Mouse (Mus musculus): ENCODE results near the gene Oaz1. TPM values are rescaled to one million over a fixed set of nuclear protein-coding genes. Genes with fewer than 3 reads are reported as not detected.

Gene Oaz1
- polyA plus RNA-seq, 1 experiment from 2014 or later: 2,053 TPM

DNA sequence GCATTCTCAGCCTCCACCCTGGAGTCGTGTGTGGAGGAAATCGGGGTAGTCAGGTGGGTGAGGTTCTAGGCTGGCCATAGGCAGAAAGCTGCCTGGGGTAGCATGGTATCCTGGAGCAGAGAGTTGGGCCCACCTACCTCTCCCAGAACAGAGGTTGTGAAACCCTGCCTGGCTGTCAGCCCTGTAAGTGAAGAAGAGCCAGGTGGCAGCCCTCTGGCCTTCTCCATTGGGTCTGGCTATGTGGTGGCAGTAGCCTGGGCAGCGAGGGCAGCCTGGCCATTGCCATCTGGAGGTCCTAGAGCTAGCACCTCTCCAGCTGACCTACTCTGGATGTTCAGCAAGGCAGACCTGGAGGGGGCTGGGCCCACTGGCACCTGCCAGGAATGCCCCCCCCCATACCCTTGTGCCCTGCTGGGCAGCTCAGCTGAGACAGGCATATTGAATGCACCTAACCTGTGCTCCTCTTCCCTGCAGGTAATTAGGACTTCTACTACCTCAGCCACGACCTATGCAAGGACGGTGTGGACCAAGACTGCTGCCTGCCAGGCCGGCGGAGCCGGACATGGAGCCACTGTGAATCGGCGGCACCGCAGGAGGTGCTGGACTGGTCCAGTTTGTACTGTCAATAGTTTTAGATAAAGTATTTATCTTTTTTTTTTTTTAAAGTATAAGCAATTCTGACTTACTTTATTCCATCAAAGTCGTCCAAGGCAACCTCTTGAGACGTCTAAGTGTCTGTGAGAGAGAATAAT lies 33.2 kb upstream of the Oaz1 start:
- ATAC-seq (ENCODE audit: extremely low read depth, insufficient number of reproducible peaks, low FRiP score, low TSS enrichment): no peak
- Histone ChIP-seq H3K27me3 (replicated peaks) (no peaks in the 10 kb centered on the region), H3K4me3 (no peak overlapping the region), H3K4me1 (peaks cover 37% of the 10 kb centered on the region), H3K27ac (replicated peaks) (no peak overlapping the region), H3K36me3 (peaks cover 85% of the 10 kb centered on the region), H3K9ac (0 out of 2 replicates have a peak overlapping the region, but pooled peaks have one; percentile 5), H3K9me3 (no peaks in the 10 kb centered on the region), H3K4me2 (no peak overlapping the region)
- WGBS: 92% methylated on average over 13 of the region's 13 CpGs

DNA sequence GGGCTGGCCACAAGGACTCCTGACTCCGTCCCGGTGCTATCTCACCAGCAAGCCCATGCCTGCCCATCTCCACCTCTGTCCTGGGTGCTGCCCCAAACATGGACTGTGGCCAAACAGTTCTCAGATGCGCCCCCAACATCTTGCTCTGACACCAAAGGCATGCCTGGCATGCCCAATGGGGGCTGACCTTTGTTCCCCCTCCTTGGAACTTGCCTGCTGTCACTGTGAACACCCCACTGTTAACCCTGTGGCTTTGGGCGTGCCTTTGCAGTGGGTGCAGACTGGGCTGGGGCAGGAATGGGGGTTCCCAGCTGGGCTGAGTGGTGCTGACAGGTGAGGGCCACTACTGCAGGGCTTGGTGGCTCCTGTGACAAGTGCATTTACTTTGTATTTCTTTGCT lies 32.7 kb upstream of the Oaz1 start:
- no peaks in the 10 kb centered on the region for H3K9me3 ChIP-seq
- 0 out of 2 replicates have a peak overlapping the region, but pooled peaks have one; percentile 5 for H3K9ac ChIP-seq
- no peak overlapping the region for H3K27ac ChIP-seq (replicated peaks)
- 80% methylated on average over 4 of the region's 4 CpGs for WGBS
- no peak overlapping the region for H3K4me2 ChIP-seq
- no peaks in the 10 kb centered on the region for H3K27me3 ChIP-seq (replicated peaks)
- H3K36me3 ChIP-seq: peaks cover 79% of the 10 kb centered on the region
- H3K4me3 ChIP-seq: no peak overlapping the region
- H3K4me1 ChIP-seq: peaks cover 37% of the 10 kb centered on the region
- no peak for ATAC-seq (ENCODE audit: extremely low read depth, insufficient number of reproducible peaks, low FRiP score, low TSS enrichment)

DNA sequence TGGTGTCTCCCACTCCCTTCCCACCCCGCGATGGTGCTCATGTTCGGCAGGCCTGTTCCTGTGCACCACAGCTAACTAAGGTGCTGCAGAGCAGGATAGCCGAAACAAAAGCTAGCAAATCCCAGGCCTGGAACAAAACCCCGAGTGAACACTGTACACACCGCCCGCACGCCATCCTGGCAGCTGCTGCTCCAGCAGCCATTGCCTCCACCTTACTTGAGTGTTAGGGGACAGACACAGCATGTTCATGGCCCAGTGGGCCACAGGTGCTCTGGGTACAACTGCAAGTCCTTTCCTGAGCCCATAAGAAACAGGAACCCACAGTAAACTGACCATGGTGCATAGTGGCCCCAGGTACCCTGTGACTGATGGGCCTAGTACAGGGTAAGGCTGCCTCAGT lies 31.7 kb upstream of the Oaz1 start:
- Histone ChIP-seq H3K9ac (no peak overlapping the region), H3K4me1 (peaks cover 43% of the 10 kb centered on the region), H3K4me3 (no peak overlapping the region), H3K36me3 (peaks cover 69% of the 10 kb centered on the region), H3K27ac (replicated peaks) (no peak overlapping the region), H3K27me3 (replicated peaks) (no peaks in the 10 kb centered on the region), H3K4me2 (no peak overlapping the region), H3K9me3 (no peaks in the 10 kb centered on the region)
- WGBS: 87% methylated on average over 8 of the region's 8 CpGs
- no peak for ATAC-seq (ENCODE audit: extremely low read depth, insufficient number of reproducible peaks, low FRiP score, low TSS enrichment)

DNA sequence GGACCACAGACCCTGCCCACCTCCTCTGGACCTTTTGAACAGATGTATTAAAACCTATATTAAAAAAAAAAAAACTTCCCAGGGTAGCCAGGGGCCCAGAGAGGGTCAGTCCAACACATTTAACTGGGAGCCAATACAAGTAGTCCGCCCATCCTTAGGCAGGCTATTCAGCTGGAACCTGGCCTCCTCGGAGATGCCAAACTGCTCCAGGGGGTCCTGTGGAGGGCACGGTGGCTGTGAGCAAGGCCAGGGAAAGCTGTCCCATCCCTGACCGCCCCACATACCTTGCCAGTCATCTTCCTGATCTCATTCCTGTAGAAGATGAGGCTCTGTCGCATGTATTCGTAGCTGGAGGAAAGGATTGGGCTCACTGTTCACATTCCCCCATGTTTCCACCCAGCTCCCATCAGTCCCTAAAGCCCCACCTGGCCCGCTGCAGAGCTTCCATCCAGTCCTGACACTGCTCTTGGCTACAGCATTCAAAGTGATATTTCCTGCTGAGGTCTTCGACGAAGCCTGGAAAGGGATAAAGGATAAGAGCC lies 30.1 kb upstream of the Oaz1 start:
- H3K27ac ChIP-seq (replicated peaks): no peak overlapping the region
- H3K9ac ChIP-seq: peak overlapping the region; percentile 99
- 78% methylated on average over 9 of the region's 9 CpGs for WGBS
- H3K9me3 ChIP-seq: no peaks in the 10 kb centered on the region
- no peaks in the 10 kb centered on the region for H3K27me3 ChIP-seq (replicated peaks)
- H3K4me1 ChIP-seq: peaks cover 40% of the 10 kb centered on the region
- H3K4me3 ChIP-seq: peak overlapping the region; percentile 88
- ATAC-seq (ENCODE audit: extremely low read depth, insufficient number of reproducible peaks, low FRiP score, low TSS enrichment): no peak
- H3K36me3 ChIP-seq: peaks cover 64% of the 10 kb centered on the region
- peak overlapping the region; percentile 90 for H3K4me2 ChIP-seq

DNA sequence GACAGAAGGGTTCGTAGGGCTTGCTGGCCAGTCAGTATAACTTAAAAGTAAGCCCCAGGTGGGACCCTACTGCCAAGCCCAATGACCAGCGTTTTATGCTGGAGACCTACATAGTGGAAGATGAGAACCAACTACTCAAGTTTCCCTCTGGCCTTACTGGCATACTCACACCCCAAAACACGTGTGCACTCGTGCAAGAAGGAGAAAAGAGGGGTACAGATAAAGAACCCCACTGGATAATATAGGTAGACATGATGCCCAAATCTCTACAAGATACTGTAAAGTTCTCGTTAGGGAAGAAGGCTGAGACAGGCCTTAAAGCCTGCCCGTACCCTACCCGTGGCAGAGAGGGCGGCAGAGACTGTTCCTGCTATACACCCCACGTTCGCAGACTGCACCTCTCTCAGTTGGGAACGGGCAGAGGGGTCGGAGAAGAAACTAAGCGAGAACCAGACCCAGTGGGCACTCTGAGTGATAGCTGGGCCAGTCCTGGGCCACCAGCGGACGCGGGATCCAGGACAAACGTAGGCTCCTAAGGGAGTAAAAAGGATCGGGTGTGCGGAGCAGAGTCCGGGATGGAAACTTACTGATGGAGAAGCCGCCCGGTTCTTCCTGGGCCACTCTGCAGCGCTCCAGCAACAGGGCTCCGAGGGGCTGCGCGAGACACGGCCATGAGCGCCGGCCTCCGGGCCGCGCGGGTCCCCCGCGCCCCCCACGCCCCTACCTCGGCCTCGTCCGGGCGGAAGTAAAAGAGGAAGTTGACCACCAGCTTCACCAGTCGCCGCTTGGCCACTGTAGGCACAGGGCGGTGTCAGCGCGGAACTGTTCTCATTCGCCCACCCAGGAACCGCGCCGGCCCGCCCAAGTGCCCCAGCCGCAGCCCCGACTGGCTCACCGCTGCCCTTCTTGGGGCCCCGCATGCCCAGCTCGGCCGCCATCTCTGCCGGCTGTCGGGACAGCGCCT lies 29.0 kb upstream of the Oaz1 start:
- Histone ChIP-seq H3K4me1 (peaks cover 29% of the 10 kb centered on the region), H3K4me3 (peak overlapping the region; percentile 88), H3K27ac (replicated peaks) (peak overlapping the region; percentile 98), H3K9ac (peak overlapping the region; percentile 99), H3K4me2 (peak overlapping the region; percentile 90), H3K36me3 (peaks cover 64% of the 10 kb centered on the region), H3K27me3 (replicated peaks) (no peaks in the 10 kb centered on the region), H3K9me3 (no peaks in the 10 kb centered on the region)
- peak; percentile 41; the same call in 1 of the 2 replicates for ATAC-seq (ENCODE audit: extremely low read depth, insufficient number of reproducible peaks, low FRiP score, low TSS enrichment)
- WGBS: 1% methylated on average over 59 of the region's 59 CpGs

DNA sequence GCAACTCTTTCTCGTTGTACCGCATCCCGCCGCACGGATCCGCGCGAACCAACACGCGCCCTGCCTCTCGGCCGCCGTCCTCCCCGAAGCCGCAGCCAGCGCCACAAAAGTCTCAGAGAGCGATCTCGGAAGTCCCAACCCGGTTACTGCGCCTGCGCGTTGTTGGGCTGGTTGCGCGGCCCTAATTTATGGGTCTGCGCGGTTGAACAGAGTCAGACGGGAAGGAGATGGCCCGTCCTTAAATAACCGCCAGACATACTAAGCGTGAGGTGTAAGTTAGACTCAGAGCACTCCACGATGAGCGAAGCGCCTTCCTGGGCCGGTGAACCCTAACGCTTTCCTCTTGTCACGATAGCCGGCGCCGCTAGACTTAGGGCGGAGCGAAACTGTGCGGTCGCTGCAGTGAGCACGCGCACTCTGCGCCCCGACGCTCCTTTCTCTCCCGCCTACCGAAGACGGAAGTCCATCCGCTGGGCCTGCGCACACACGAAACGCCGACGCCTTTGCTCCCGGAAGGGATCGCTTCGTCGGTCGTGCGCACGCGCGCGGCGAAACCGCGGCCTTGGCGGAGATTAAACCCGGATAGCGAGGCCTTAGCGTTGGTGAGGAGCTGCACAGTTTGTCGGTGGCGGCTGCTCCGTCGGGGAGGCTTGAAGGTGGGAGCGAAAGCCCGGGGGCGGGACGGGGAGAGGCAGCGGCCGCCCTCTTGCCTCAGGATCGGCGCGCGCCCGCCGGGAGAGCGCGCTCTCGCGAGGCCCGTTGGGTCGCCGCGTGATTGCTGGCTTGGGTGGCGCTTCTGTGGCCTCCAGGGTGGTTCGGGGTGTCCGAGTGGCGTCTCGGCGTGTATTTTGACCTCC lies 28.1 kb upstream of the Oaz1 start, which contains the start of the genes Sf3a2 and Plekhj1:
Gene Sf3a2 (plus strand): TSS at position 49 of the 857 bp plus-strand sequence.
Gene Plekhj1 (minus strand): TSS at position 477 of the 857 bp plus-strand sequence.
- peak within 1 kb of the TSS; percentile 98 for H3K27ac ChIP-seq (replicated peaks)
- no peaks in the 10 kb centered on the region for H3K9me3 ChIP-seq
- peak within 1 kb of the TSS; percentile 99 for H3K9ac ChIP-seq
- peaks cover 64% of the 10 kb centered on the region for H3K36me3 ChIP-seq
- ATAC-seq (ENCODE audit: extremely low read depth, insufficient number of reproducible peaks, low FRiP score, low TSS enrichment): peak; percentile 81
- peak within 1 kb of the TSS; percentile 88 for H3K4me3 ChIP-seq
- no peaks in the 10 kb centered on the region for H3K27me3 ChIP-seq (replicated peaks)
- peak within 1 kb of the TSS; percentile 90 for H3K4me2 ChIP-seq
- peaks cover 27% of the 10 kb centered on the region for H3K4me1 ChIP-seq
- WGBS: under 1% methylated on average over 104 of the region's 104 CpGs

DNA sequence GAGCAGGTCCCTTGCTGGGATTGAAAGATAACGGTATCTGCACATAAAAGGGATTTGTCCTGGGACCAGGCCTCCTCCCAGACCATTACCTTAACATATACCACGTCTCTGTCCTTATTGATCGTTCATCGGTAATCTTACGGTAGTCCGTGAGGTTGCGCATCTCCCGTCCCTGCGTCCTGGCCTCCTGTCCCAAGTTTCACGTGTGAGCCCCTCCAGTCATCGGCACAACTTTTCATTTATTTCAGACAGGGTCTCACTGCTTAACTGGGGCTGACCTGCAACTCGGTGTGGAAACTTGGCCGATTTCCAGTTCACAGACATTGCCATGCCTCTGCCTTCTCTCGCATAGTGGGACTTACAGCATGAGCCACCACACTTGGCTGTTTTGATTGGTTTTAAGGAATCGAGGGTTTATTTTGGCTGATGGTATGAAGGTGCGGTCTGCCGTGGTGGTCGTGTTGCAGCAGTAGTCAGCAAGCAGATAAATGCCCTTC lies 27.3 kb upstream of the Oaz1 start:
- Histone ChIP-seq H3K4me3 (peak overlapping the region; percentile 88), H3K9me3 (no peaks in the 10 kb centered on the region), H3K4me1 (peaks cover 27% of the 10 kb centered on the region), H3K27me3 (replicated peaks) (no peaks in the 10 kb centered on the region), H3K9ac (peak overlapping the region; percentile 99), H3K4me2 (peak overlapping the region; percentile 90), H3K27ac (replicated peaks) (peak overlapping the region; percentile 98), H3K36me3 (peaks cover 64% of the 10 kb centered on the region)
- under 1% methylated on average over 18 of the region's 18 CpGs for WGBS
- ATAC-seq (ENCODE audit: extremely low read depth, insufficient number of reproducible peaks, low FRiP score, low TSS enrichment): no peak

DNA sequence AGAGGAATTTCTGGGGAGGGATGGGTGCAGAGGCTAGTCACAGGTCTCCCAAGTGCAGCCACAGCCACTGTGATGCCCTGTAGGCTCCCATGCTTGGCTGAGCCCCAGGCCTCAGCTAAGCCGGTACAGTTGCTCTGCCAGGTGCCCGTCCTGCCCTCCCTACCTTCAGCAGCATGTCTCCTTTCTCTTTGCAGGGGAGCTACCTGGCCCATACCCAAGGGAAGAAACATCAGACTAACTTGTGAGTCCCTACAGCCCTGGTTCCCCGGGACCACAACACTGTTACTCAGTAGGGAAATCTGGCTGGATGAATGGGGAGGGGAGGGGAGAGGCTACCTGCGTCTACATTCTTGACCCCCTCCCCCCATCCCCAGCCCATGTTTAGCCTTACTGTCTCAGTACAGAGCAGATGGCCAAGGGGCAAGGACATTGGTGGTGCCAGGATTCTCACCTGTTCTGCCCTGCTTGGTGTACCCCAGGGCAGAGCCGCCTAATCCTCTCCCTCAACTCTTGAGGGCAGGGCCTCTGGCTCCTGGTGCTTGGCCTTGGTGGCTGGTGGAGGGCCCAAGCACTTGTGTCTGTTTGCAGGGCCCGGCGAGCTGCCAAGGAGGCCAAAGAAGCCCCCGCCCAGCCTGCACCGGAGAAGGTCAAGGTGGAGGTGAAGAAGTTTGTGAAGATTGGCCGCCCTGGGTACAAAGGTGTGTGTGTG lies 24.1 kb upstream of the Oaz1 start:
- Histone ChIP-seq H3K36me3 (peaks cover 52% of the 10 kb centered on the region), H3K4me3 (no peak overlapping the region), H3K27me3 (replicated peaks) (peaks cover 10% of the 10 kb centered on the region), H3K4me1 (peaks cover 43% of the 10 kb centered on the region), H3K4me2 (no peak overlapping the region), H3K9ac (0 out of 2 replicates have a peak overlapping the region, but pooled peaks have one; percentile 11), H3K9me3 (no peaks in the 10 kb centered on the region), H3K27ac (replicated peaks) (no peak overlapping the region)
- no peak for ATAC-seq (ENCODE audit: extremely low read depth, insufficient number of reproducible peaks, low FRiP score, low TSS enrichment)
- WGBS: 88% methylated on average over 10 of the region's 10 CpGs

DNA sequence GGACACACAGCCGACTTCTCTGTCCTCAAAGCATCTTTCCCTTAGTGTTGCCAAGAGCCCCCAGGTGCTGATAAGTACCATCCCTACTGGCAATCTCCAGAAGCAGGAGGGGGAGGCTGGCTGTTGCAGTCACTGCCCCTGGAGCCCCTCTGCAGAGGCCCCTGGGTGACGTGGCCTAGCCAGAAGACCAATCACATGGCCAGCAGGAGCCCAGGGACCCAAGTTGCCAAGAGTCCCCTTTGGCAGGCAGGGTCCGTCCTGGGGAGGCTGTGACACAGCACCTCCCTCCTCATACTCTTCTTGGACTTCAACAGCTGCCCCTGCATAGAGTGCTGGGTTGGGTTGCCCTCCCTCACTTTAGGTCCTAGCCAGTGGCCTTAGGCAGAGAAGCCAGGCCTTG lies 23.5 kb upstream of the Oaz1 start:
- Histone ChIP-seq H3K27me3 (replicated peaks) (peaks cover 14% of the 10 kb centered on the region), H3K4me2 (no peak overlapping the region), H3K4me3 (no peak overlapping the region), H3K9ac (0 out of 2 replicates have a peak overlapping the region, but pooled peaks have one; percentile 11), H3K36me3 (peaks cover 52% of the 10 kb centered on the region), H3K27ac (replicated peaks) (no peak overlapping the region), H3K4me1 (peaks cover 49% of the 10 kb centered on the region), H3K9me3 (no peaks in the 10 kb centered on the region)
- 73% methylated on average over 3 of the region's 3 CpGs for WGBS
- ATAC-seq (ENCODE audit: extremely low read depth, insufficient number of reproducible peaks, low FRiP score, low TSS enrichment): no peak

DNA sequence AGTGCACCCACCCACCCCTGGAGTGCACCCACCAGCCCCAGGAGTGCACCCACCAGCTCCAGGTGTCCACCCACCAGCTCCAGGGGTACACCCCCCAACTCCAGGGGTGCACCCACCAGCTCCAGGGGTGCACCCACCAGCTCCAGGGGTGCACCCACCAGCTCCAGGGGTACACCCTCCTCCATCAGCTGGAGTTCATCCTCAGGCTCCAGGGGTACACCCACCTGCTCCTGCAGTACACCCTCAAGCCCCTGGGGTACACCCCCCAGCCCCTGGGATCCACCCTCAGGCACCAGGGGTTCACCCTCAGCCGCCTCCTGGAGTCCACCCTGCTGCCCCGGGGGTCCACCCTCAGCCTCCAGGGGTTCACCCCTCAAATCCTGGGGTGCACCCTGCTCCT lies 22.1 kb upstream of the Oaz1 start:
- H3K4me3 ChIP-seq: no peak overlapping the region
- H3K4me1 ChIP-seq: peaks cover 61% of the 10 kb centered on the region
- peaks cover 52% of the 10 kb centered on the region for H3K36me3 ChIP-seq
- peaks cover 26% of the 10 kb centered on the region for H3K27me3 ChIP-seq (replicated peaks)
- 0 out of 2 replicates have a peak overlapping the region, but pooled peaks have one; percentile 36 for H3K27ac ChIP-seq (replicated peaks)
- no peaks in the 10 kb centered on the region for H3K9me3 ChIP-seq
- no peak for ATAC-seq (ENCODE audit: extremely low read depth, insufficient number of reproducible peaks, low FRiP score, low TSS enrichment)
- H3K9ac ChIP-seq: peak overlapping the region; percentile 56
- WGBS: 87% methylated on average over 2 of the region's 2 CpGs
- H3K4me2 ChIP-seq: no peak overlapping the region

All from heart, embryonic 13.5 days (tissue).